ENCODE assay signal across 13 mouse cellular contexts in genomic region chr9:75886801-75887544, GRCm38 (mm10).
"Had no signal": no experiment of that assay in that cellular context is flagged by ENCODE, and none has a peak within 500 bp of the region (broad histone marks: within the 10 kb centered on the region; RNA-seq: fewer than 3 reads in every experiment).

No protein-coding gene starts in this region.

- H3K4me3 ChIP-seq: left cerebral cortex, adult 2 months; limb, embryonic 10.5 days; liver, embryonic 15.5 days; midbrain, embryonic 10.5 days; midbrain, embryonic 15.5 days; neural tube, embryonic 13.5 days had no signal

- ATAC-seq: lung, postnatal 0 days; midbrain, embryonic 15.5 days had no signal

- DNase-seq: lung, adult 2 months; lung, postnatal 4 days; right cerebral cortex, adult 18-20 months; thymus, postnatal 4 days had no signal

- H3K27ac ChIP-seq: left cerebral cortex, adult 2 months; limb, embryonic 10.5 days; liver, embryonic 15.5 days; midbrain, embryonic 10.5 days; midbrain, embryonic 15.5 days; neural tube, embryonic 13.5 days; stomach, postnatal 0 days had no signal

- H3K4me2 ChIP-seq: liver, embryonic 11.5 days; liver, embryonic 15.5 days; midbrain, embryonic 15.5 days; neural tube, embryonic 13.5 days had no signal

- H3K9me3 ChIP-seq: limb, embryonic 10.5 days; liver, embryonic 15.5 days; midbrain, embryonic 15.5 days had no signal

- H3K4me1 ChIP-seq: limb, embryonic 10.5 days; liver, embryonic 15.5 days; midbrain, embryonic 10.5 days; midbrain, embryonic 15.5 days; neural tube, embryonic 13.5 days had no signal

- H3K27me3 ChIP-seq: liver, embryonic 15.5 days; midbrain, embryonic 15.5 days; neural tube, embryonic 13.5 days had no signal

- H3K9ac ChIP-seq: liver, embryonic 15.5 days; midbrain, embryonic 15.5 days; neural tube, embryonic 13.5 days had no signal

- H3K36me3 ChIP-seq: limb, embryonic 10.5 days; liver, embryonic 15.5 days; midbrain, embryonic 10.5 days; midbrain, embryonic 15.5 days; neural tube, embryonic 13.5 days had no signal
